Mouse (Mus musculus) CH12.LX (cell line): Measurements from ENCODE around the gene Sf3a2.

Experiments used
- RAD21 ChIP-seq: IDR thresholded peaks from 2 replicates; pipeline ENCODE4 v1.6.1; 2011; ENCODE audit warnings: low read depth, mild to moderate bottlenecking, low read length, improper control_type of control experiment, moderate library complexity
- USF2 ChIP-seq: conservative IDR thresholded peaks from 2 replicates; pipeline ENCODE4 v1.6.1; 2011; ENCODE audit warnings: low read depth, low read length, improper control_type of control experiment

DNA sequence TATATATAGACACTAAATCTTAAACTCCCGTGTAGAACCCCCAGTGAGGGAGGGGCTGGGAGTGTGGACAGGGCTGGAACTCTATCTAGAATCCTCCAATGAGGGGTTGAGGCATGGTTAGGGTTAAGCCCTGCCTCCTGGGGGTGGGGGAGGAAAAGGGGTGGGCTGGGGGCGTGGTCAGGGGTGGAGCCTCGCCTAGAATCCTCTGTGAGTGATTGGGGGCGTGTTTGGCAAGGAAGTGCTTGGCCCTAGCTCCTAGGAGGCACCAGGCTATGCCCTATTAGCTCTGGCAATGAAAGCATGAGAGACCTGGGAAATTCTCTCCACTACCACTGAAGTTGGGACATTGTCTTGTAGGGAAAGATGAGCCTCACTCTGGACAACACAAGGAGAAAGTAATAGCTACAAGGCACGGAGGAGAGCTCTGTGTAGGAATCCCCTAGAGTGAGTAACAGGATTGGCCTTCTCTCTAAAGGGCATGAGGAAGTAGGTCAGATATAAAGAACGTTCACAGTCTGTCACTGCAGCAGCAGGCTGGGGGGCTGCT lies 45.8 kb upstream of the Sf3a2 start:
- TF ChIP-seq USF2 = no peak
- TF ChIP-seq RAD21 = no peak
